Mouse (Mus musculus) bone marrow macrophage, adult 2 months (primary cell): ENCODE measurements around the gene 4930568D16Rik. TPM values are rescaled to one million over a fixed set of nuclear protein-coding genes. Genes with fewer than 3 reads are reported as not detected.

Experiments
- H3K27ac ChIP-seq: 2 replicates; pipeline ENCODE4 v1.5.1; 2012; ENCODE audit warnings: low read depth, low read length; ENCODE audit not compliant: insufficient read depth
- H3K4me1 ChIP-seq: 2 replicates; pipeline ENCODE4 v1.6.1; 2012; ENCODE audit warnings: low read length; ENCODE audit not compliant: control insufficient read depth, insufficient read depth
- H3K4me3 ChIP-seq: 2 replicates; pipeline ENCODE4 v1.5.1; 2012; ENCODE audit warnings: mild to moderate bottlenecking, low read length, moderate library complexity; ENCODE audit not compliant: insufficient read depth
- CTCF ChIP-seq: IDR thresholded peaks from 2 replicates; pipeline ENCODE4 v1.5.1; 2012; ENCODE audit warnings: low read depth, mild to moderate bottlenecking, low read length, moderate library complexity
- POLR2A ChIP-seq: IDR thresholded peaks from 2 replicates; pipeline ENCODE4 v1.6.1; 2012; ENCODE audit warnings: mild to moderate bottlenecking, low read depth, low read length, borderline replicate concordance
- polyA plus RNA-seq: library from polyadenylated mRNA; stranded (reverse); fragments of >200 nt; gene quantifications from 2 replicates; pipeline ENCODE4 v1.2.4, GENCODE M21; 2012; ENCODE audit not compliant: missing spikeins, insufficient read depth, insufficient read length

4930568D16Rik gene
- polyA plus RNA-seq, 1 experiment: not detected

DNA sequence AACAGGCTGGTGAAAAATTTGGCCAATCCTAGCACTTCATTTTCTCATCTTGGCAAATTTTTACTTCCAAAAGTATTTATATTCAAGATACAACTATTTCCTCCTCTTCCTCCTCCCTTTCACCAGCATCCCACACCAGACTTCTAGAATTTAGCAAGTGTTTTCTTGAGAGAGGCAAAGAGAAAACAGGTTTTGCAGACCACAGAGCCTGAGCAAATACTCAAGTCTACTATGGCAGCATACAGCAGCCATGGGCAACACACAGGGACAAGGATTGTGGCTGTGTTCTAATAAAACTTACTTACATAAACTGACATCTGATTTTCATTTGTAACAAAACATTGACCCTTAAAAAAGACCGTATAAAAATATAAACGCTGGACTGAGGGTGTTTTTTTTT, 36.3 kb downstream of the 4930568D16Rik start:
- peaks cover 60% of the 10 kb centered on the region for H3K4me1 ChIP-seq
- H3K27ac ChIP-seq: peak overlapping the region; percentile 78
- TF ChIP-seq POLR2A (no peak), CTCF (no peak)
- no peak overlapping the region for H3K4me3 ChIP-seq

DNA sequence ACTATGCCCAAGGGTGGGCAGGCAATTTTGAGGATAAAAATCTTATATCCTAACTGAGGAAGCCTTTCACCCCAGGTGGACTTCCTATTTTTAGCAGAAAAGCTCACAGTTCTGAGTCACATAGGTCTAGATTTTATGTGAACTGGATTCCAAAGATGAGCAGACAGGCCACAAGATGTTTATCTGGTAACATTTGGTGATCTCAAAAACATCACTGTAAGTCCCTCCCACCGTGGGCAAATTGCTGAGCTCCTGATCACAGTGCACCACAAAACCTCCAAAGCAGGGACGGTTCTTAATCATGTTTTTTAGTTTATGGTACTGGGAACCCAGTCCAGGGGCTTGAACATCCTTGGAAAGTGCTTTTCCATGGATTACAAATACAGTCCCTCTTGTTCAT, 38.5 kb downstream of the 4930568D16Rik start:
- peak overlapping the region; percentile 22; the same call in 1 of the 2 replicates for H3K27ac ChIP-seq
- H3K4me1 ChIP-seq: peaks cover 56% of the 10 kb centered on the region
- H3K4me3 ChIP-seq: no peak overlapping the region
- TF ChIP-seq CTCF (no peak), POLR2A (no peak)

DNA sequence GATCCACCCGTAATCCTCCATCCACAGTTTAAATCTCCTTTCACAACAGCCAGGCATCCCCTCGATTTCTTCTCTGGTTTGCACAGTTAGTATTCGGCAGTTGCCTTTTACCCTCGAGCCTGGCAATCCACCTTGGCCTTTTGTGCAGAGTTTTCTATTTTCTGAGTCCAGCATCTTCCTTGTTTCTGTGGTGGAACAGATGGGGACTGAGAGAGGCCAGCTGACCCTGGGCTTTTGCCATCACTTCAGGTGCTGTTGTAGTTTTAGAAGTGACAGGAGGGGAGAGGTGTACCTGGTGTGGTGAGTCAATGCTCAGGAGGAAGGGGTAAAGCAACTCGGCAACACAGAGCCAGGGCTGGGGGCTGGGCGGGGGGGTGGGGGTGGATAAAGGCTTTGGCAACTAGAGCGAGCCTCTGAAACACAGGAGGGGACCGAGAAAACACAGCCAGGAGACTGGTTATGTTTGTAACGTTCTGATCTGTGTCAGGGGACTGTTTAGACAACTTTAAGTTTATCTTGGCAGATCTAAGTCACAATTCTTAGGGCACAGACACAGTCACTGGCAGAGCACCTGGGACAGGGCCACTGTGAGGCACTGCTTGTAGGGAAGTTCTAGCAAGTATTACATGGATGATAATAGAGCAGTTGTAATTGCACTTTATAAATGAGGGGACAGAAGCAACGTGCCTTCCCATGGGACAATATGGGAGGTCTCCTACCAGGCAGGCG, 39.3 kb downstream of the 4930568D16Rik start:
- TF ChIP-seq POLR2A (no peak), CTCF (no peak)
- 0 out of 2 replicates have a peak overlapping the region, but pooled peaks have one; percentile 15 for H3K27ac ChIP-seq
- H3K4me3 ChIP-seq: no peak overlapping the region
- H3K4me1 ChIP-seq: peaks cover 56% of the 10 kb centered on the region

DNA sequence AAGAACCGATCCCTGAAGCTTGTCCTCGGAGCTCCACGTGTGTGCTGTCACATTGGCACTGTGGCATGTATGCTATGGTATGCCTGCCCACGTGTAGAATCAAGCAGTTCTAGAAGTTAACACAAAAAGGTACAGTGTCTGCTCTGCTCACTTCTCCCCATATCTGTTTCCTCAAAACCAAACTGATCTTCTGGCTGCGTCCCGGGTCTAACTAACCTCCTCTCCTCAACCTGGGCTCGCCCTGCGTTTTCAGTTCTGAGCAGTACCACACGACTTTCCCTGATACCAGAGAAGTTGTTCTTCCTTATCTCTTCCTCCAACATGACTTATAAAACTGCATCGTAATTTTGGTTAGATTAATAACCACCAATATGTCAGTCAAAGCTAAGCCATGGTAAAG, 39.9 kb downstream of the 4930568D16Rik start:
- TF ChIP-seq CTCF (no peak), POLR2A (no peak)
- Histone ChIP-seq H3K27ac (peak overlapping the region; percentile 79), H3K4me1 (peaks cover 50% of the 10 kb centered on the region), H3K4me3 (peak overlapping the region; percentile 41)

DNA sequence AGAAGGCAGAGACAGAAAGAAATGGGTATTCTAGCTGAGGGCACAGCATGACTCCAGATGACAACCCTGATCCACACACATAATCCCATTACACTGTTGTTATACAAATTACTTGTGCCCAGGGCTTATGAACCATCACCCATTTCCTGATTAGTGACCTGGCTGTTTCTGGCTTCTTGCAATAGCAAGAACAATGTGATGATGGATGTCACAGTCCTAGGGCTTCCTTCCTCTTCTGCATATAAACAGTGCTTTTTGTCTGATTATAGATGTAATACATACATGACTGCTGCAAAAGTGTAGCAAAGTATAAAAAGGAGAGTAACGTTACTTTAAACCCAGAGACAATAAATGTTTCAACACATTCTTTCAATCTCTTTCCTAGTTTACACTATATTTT, 40.6 kb downstream of the 4930568D16Rik start:
- TF ChIP-seq POLR2A (no peak), CTCF (no peak)
- no peak overlapping the region for H3K4me3 ChIP-seq
- H3K4me1 ChIP-seq: peaks cover 44% of the 10 kb centered on the region
- H3K27ac ChIP-seq: peak overlapping the region; percentile 29

DNA sequence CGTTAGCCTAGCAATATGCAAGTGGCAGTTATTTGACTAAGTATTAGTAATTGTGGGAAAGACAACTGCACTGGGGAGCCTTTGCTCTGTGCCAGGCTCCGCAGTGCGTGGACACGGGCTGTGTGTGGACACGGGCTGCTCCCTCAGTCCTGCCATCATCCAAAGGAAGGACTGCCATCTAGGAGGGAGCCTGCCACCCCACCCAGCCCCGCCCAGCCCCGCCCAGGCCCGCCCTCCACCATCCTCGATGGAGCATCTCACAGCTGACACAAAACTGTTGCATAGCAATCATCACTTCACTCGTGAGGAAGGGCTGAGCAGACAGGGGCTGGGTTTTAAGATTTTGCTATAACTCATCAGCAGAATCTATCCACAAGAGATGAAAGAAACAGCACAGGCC, 41.6 kb downstream of the 4930568D16Rik start:
- Histone ChIP-seq H3K27ac (no peak overlapping the region), H3K4me3 (no peak overlapping the region), H3K4me1 (peaks cover 38% of the 10 kb centered on the region)
- no peak for TF ChIP-seq POLR2A
- no peak for TF ChIP-seq CTCF

DNA sequence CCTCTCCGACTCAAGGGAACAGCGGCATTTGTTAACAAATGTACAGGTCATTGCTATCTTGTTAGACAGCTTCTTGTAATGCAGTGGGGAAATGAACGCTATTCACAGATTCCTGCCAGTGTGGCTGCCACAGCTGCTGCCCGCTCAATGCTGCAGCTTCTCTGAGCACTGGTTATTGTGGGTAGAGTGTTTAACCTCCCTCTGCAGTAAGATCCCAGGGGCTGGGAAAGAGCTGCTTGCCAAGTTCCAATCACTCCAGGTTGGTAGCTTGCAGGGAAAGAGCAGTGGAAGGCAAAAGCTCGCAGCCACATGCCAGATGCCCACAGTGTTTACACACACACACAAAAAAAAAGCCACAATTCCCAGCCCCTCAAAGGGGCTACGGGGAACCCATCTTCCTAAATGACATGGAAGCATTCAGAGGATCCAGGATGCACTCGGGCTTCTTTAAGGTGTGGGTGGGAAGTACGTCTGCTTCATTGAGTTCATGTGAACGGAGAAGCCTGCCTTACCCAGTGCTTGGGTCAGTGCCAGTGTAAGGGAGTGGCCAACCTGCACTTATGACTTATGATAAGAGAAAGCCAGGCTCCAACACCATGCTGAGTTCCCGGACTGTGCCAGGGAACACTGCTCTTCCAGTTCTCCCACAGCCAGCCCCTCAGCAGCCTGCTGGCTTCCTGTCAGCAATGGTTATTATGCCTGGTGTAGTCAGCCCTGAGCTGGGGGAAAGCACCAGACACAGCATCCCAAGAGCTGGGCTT, 44.9 kb downstream of the 4930568D16Rik start:
- TF ChIP-seq POLR2A: no peak
- TF ChIP-seq CTCF: no peak
- H3K27ac ChIP-seq: no peak overlapping the region
- H3K4me1 ChIP-seq: peaks cover 12% of the 10 kb centered on the region
- H3K4me3 ChIP-seq: no peak overlapping the region

DNA sequence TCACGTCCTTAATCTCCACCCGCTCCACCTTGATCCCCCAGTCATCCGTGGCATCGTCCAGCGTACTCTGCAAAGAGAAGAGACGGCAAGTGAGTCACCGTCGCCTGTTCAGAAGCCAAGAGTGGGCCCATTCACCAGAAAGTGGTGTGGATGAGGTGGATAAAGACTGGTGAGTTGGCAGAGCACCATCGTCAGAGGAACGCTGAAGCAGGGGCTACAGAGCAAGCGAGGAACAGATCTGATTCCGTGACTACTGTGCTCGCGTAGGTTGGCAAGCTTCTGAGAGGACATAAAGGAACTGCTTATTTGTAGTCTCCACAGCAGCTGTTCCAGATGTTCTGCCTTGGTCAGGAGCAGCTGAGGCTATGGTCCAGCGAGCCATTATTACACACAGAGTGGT, 47.1 kb downstream of the 4930568D16Rik start:
- H3K4me3 ChIP-seq: no peak overlapping the region
- TF ChIP-seq POLR2A: no peak
- TF ChIP-seq CTCF: no peak
- no peaks in the 10 kb centered on the region for H3K4me1 ChIP-seq
- H3K27ac ChIP-seq: no peak overlapping the region

DNA sequence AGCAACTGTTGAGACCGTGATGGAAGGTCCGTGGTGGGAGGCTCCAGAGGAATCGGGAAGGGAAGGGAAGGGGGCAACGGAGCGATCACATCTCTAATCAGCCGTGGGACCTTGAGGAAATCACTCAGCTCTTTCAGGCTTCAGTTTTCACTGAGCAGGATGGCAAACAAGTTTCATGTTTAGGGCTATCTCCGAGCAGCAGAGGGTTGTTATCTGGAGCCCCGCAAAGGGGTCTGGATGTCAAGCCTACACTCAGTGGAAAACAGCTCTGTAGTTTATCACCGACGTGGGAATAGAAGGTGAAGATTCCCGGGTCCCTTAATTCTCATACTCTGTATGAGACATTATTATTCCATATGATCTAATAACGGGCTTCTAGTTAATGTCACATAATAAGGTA, 49.1 kb downstream of the 4930568D16Rik start:
- Histone ChIP-seq H3K4me3 (no peak overlapping the region), H3K4me1 (no peaks in the 10 kb centered on the region), H3K27ac (no peak overlapping the region)
- TF ChIP-seq CTCF: no peak
- no peak for TF ChIP-seq POLR2A

DNA sequence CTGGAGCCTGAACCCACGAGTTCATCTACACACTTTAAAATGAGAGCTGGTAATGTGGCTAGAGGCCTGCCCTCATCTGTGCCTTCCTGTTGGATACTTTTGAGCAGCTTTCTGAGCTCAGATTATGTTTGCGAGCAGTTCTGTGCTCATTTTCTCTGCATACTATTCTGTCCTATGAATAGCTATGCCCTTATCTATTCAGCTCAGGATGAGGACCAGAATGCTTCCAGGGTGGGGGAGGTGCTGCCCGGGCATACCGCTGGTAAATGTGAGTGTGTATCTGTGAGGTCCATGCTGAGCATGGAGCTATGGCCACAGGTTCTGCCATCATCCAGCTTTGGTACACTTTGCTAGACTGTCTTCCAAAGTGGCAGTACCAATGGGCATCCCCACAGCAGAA, 49.9 kb downstream of the 4930568D16Rik start:
- H3K27ac ChIP-seq: no peak overlapping the region
- H3K4me1 ChIP-seq: no peaks in the 10 kb centered on the region
- no peak for TF ChIP-seq CTCF
- no peak for TF ChIP-seq POLR2A
- no peak overlapping the region for H3K4me3 ChIP-seq
